Mouse (Mus musculus) liver, adult 2 months (tissue): ENCODE data around the gene Psmb5. TPM values are rescaled to one million over a fixed set of nuclear protein-coding genes. Genes with fewer than 3 reads are reported as not detected.

Experiments used
- DNase-seq: peaks from one replicate; pipeline ENCODE4 v3.0.0-alpha.2; 2011; ENCODE audit warnings: low read depth, low spot score; ENCODE audit errors: extremely low read depth
- H3K27ac ChIP-seq: fragments of 200-500 bp; replicated peaks from 2 replicates; pipeline ENCODE4 v1.5.1; 2012; ENCODE audit warnings: low read depth, mild to moderate bottlenecking, control low read depth, inconsistent platforms, low read length; ENCODE audit not compliant: insufficient read depth
- H3K27me3 ChIP-seq: fragments of 200-500 bp; 2 replicates; pipeline ENCODE4 v1.6.1; 2012; ENCODE audit warnings: mild to moderate bottlenecking, moderate library complexity, low read length, inconsistent platforms; ENCODE audit not compliant: control insufficient read depth, insufficient read depth
- H3K36me3 ChIP-seq: fragments of 200-500 bp; 2 replicates; pipeline ENCODE4 v1.6.1; 2012; ENCODE audit warnings: low read length, inconsistent platforms; ENCODE audit not compliant: control insufficient read depth, insufficient read depth
- H3K4me1 ChIP-seq: fragments of 200-500 bp; 2 replicates; pipeline ENCODE4 v1.6.1; 2011; ENCODE audit warnings: low read length; ENCODE audit not compliant: control insufficient read depth, insufficient read depth
- H3K4me3 ChIP-seq: fragments of 200-500 bp; 2 replicates; pipeline ENCODE4 v1.5.1; 2011; ENCODE audit warnings: low read depth, mild to moderate bottlenecking, control low read depth, low read length, moderate library complexity; ENCODE audit not compliant: insufficient read depth
- H3K79me2 ChIP-seq: fragments of 200-500 bp; 2 replicates; pipeline ENCODE4 v1.6.1; 2012; ENCODE audit warnings: inconsistent platforms, mild to moderate bottlenecking, low read length, moderate library complexity; ENCODE audit not compliant: control insufficient read depth, insufficient read depth
- H3K9ac ChIP-seq: fragments of 200-500 bp; 2 replicates; pipeline ENCODE4 v1.6.1; 2012; ENCODE audit warnings: low read depth, mild to moderate bottlenecking, control low read depth, inconsistent platforms, low read length
- CTCF ChIP-seq: fragments of 200-500 bp; IDR thresholded peaks from 2 replicates; pipeline ENCODE4 v1.5.1; 2011; ENCODE audit warnings: low read depth, low read length, control low read depth
- POLR2A ChIP-seq: fragments of 200-500 bp; IDR thresholded peaks from 2 replicates; pipeline ENCODE4 v1.6.1; 2011; ENCODE audit warnings: low read length, control low read depth; ENCODE audit not compliant: insufficient read depth; ENCODE audit errors: extremely low read depth
- WGBS: fragments of 180-500 bp; shearing (Covaris S2); methylation state at CpG from one replicate; pipeline ENCODE4 v1.1.7; 2018; 5-methylcytosine and 5-hydroxymethylcytosine counted together
- polyA plus RNA-seq: library from polyadenylated mRNA; depleted of rRNA; stranded (reverse); fragments of >200 nt; gene quantifications from 2 replicates; pipeline ENCODE4 v1.2.3, GENCODE M21; 2012; rRNA removed
- total RNA-seq: library from RNA; depleted of rRNA; stranded (reverse); fragments of >200 nt; gene quantifications from 2 replicates; pipeline ENCODE4 v1.2.3, GENCODE M21; 2014; rRNA removed

Psmb5 gene
- total RNA-seq (179 and 181 TPM in 2 replicates), polyA plus RNA-seq (217 and 221 TPM in 2 replicates)

DNA sequence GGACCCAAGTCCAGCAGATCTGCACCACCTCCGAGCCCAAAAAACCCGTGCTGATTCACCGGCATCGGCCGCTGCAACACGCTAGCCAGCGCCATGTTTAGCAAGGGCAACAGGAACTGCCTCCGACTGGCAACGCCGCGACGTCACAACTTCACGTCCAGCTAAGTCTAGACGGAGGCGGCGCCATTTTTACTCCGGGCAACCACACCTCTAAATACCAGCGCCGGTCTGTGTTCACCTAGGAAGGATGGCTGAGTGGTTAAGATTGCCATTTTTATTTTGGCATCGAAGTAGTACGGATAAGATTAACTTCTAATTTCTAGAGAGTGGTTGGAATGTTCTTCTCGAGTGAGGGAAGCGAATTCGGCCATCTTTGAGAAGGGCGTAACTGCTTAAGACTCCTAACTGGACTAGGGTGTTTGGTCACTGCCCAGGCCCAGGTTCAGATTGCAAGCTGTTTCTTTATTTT is at the start of gene Psmb5:
TSS of gene Psmb5 (minus strand) at position 126 of the 469 bp plus-strand sequence.
- H3K4me3 ChIP-seq = peak within 1 kb of the TSS; percentile 97
- peak within 1 kb of the TSS; percentile 45; the same call in 1 of the 2 replicates for H3K27ac ChIP-seq
- H3K9ac ChIP-seq = peak within 1 kb of the TSS; percentile 70
- H3K27me3 ChIP-seq = no peaks in the 10 kb centered on the region
- H3K79me2 ChIP-seq = peaks cover 4% of the 10 kb centered on the region; the same call in 1 of the 2 replicates
- peaks cover 8% of the 10 kb centered on the region for H3K36me3 ChIP-seq
- TF ChIP-seq CTCF = no peak
- peak; percentile 37; the same call in 1 of the 2 replicates for TF ChIP-seq POLR2A
- H3K4me1 ChIP-seq = peaks cover 3% of the 10 kb centered on the region
- DNase-seq = peak; percentile 84
- WGBS = under 1% methylated on average over 25 of the region's 25 CpGs

DNA sequence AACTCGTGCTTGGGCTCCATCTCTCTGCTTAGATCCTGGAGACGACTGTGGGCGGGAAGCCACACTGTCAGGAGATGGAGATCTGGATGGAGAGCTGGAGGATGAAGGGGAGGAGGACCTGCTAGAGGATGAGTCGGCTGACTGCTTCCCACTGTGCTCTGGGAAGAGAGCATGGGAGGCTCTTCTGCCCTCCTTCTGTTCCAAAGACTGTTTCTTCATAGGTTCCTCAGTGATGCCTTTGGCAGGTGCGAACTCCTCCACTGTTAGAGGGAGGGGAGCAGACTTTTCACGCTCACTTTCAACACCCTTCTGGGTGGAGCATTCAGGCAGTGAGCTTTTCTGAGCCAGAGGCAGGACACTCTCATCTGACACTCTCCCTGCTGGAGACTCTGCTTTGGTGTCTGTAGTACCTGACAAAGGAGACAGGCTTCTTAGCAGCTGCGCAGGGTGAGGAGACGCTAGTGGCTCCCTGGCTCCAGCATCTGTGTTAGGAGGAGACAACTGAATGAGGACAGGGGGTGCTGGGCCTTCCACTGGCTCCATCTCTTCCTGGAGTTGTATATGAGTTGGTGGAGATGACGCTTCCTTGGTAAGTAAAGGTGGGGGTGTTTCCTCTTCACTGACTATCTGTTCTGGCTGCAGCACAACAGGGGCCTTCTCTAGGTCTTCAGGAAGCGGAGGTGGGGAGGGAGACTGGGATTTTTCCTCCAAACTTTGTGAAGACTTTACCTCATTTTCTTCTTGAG is 46.8 kb upstream of the Psmb5 start:
- WGBS = 90% methylated on average over 10 of the region's 10 CpGs

DNA sequence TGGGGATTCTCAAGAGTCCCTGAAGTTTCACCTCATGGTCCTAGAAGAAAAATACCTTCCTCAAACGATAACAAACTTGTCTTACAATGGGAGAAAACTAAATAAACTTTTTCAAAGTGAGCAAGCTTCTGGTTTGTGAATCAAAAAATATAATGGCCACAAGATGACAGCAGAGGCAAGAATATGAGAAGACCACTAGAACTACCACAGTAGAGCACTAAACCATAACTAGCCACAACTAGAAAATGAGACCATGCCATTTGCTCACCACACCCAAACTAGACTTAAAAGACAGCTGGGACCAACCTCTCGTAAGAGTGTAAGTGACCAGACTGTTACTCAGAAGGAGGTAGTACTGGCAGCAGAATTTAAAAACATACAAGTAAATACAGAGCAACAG is 42.2 kb upstream of the Psmb5 start:
- Histone ChIP-seq H3K4me1 (no peaks in the 10 kb centered on the region), H3K36me3 (peaks cover 83% of the 10 kb centered on the region)
- 97% methylated on average over 2 of the region's 2 CpGs for WGBS

More for the DNA sequence above, 46.8 kb upstream of the Psmb5 start:
- Histone ChIP-seq H3K36me3 (peaks cover 72% of the 10 kb centered on the region), H3K79me2 (peaks cover 5% of the 10 kb centered on the region; the same call in 1 of the 2 replicates), H3K27ac (no peak overlapping the region), H3K27me3 (no peaks in the 10 kb centered on the region), H3K4me1 (no peaks in the 10 kb centered on the region), H3K9ac (no peak overlapping the region), H3K4me3 (no peak overlapping the region)
- no peak for DNase-seq
- no peak for TF ChIP-seq POLR2A
- TF ChIP-seq CTCF = no peak

DNA sequence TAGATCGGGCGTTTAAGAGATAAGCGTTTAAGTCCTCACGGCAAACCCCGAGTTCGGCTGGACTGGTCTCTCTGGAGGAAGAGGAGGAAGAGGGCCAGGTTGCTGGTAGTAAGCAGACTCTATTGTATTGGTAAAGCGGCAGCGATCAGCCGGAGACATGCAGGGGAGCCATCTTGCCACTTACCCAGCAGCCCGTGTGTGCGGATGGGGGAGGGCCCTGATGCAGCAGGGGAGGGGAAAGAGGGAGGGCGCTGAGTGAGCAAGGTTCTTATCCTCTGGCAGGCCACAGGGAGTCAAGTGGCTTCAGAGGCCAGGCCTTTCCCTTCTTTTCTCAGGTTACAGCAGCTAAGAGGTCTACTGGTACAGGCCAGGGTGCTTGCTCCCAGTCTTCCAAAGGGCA is 35.7 kb upstream of the Psmb5 start:
- peaks cover 4% of the 10 kb centered on the region; the same call in 1 of the 2 replicates for H3K79me2 ChIP-seq
- peak overlapping the region; percentile 43 for H3K27ac ChIP-seq
- H3K4me3 ChIP-seq = peak overlapping the region; percentile 54
- no peaks in the 10 kb centered on the region for H3K27me3 ChIP-seq
- TF ChIP-seq POLR2A (no peak), CTCF (no peak)
- DNase-seq = peak; percentile 85
- H3K9ac ChIP-seq = peak overlapping the region; percentile 78
- peaks cover 51% of the 10 kb centered on the region for H3K36me3 ChIP-seq
- 1% methylated on average over 12 of the region's 12 CpGs for WGBS
- peaks cover 6% of the 10 kb centered on the region for H3K4me1 ChIP-seq

More for the DNA sequence above, 42.2 kb upstream of the Psmb5 start:
- no peak overlapping the region for H3K27ac ChIP-seq
- H3K79me2 ChIP-seq = peaks cover 5% of the 10 kb centered on the region; the same call in 1 of the 2 replicates
- H3K9ac ChIP-seq = no peak overlapping the region
- H3K27me3 ChIP-seq = no peaks in the 10 kb centered on the region
- no peak for DNase-seq
- TF ChIP-seq CTCF = no peak
- TF ChIP-seq POLR2A = no peak
- no peak overlapping the region for H3K4me3 ChIP-seq

DNA sequence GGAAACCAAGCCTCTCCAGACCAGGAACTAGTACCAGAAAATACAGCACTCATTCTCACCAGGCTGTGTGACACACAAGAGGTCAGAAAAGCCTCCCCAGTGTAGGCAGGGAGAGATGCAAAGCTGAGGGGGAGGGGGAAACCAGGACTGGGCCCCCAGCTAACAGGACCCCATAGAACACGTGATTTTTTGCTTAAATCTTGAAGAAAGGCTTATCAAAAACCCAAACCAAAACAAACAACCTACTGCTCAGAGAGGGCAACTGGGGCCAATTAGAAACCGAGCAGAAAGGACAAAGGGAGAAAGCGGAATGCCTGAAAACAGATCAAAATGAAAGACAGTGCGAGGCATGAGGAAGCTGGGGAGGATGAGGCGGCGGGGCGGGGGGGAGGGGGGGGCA is 35.0 kb upstream of the Psmb5 start:
- Histone ChIP-seq H3K36me3 (peaks cover 48% of the 10 kb centered on the region), H3K79me2 (peaks cover 4% of the 10 kb centered on the region; the same call in 1 of the 2 replicates), H3K4me3 (peak overlapping the region; percentile 54), H3K27me3 (no peaks in the 10 kb centered on the region), H3K27ac (no peak overlapping the region), H3K9ac (peak overlapping the region; percentile 14; the same call in 1 of the 2 replicates), H3K4me1 (peaks cover 6% of the 10 kb centered on the region)
- DNase-seq = no peak
- TF ChIP-seq CTCF (no peak), POLR2A (no peak)
- 6% methylated on average over 7 of the region's 7 CpGs for WGBS
